Mouse (Mus musculus) skeletal muscle tissue, adult 2 months (tissue): ENCODE measurements around the gene Brpf1.
A peak's percentile ranks its signal among the peaks of the same experiment; 100 is the strongest.
"Not testable (repeated sequence)": the region's sequence is repeated elsewhere in the genome, so short reads cannot be mapped to it uniquely, and the experiment has no call there.

Experiments
- DNase-seq: peaks from one replicate; pipeline ENCODE4 v3.0.0-alpha.2; 2012; ENCODE audit warnings: low read depth, low spot score

Brpf1 gene

DNA sequence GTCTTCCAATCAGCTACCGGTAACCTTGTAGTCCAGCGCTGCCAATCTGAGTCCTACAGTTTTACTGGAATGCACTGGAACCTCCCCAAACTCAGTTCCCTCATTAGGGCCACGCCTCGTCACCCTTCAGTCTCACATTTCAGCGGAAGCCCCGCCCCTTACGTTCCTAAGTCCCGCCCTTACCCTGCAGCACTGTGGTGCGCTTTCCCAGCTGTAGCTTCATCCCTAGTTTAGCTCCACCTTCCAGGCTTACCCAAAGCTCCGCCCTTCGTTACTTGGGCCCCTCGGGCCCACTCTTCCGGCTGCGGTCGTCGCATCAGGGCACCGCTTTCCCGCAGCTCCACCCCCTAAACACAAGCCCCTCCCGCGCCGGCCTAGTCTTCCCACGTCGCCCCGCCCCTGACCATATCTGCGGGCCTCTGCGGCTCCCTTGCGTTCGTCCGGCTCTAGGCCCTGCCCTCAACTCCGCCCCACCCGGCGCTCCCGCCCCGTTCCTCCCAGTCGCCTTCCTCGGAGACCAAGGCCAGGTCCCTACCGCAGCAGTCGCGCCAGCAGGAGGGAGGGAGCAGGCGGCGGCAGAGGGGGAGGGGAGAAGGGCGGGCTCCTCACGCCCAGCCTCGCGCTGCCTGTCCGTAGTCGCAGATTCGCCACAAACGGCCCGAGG, 483 bp upstream of the Brpf1 start:
- DNase-seq = peak; percentile 99

DNA sequence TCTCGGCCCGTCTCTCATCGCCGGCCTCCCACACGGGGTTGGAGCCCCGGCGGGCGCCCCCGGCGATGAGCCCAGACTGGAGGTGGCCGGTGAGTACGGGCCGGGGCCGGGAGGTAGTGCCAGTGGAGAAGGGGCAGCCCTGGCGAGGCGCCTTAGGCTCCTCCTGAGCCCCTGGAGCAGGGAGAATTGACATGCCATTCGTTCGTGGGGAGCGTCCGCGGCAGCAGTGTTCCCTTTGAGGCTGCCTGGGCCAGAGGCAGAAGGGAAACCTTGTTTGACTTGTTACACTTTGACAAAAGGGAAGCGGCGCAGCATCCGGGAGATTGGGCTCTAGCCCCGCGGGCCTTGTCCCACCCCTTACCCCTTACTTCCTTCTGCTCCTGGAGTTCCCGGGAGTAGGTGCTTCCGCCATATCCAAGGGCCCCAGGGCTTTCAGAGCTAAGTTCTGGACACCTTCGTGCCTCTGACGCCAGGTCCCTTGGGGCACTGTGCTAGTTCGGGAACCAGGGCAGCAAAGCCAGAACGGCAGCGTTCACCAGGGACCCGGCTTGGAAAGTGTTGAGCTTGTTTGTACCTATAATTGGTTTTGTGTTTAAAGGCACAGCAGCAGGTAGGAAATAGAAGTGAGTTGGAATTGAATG, 664 bp downstream of the Brpf1 start:
- DNase-seq = peak; percentile 31

GRCm38 (mm10) chr6:113308141-113308540, 1.2 kb downstream of the Brpf1 start:
- DNase-seq = no peak

DNA sequence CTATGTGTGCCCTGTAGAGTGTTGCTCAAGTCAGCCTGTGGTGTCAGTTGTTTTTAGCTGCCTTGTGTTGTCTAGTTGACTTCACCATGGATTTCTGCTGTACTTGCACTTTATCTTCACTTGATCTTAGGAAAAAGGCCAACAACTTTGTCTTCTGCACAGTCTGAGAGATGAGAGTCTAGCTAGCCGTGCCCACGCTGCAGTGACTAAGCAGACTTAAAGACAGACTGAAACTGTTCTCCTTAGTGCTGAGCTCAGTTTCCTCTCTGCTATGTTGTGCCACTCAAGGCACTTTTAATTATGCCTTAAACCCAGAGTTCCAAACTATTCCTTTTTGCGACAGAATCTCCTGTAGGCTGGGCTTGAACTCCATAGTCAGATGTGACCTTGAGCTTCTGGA, 9.0 kb downstream of the Brpf1 start:
- DNase-seq = no peak

DNA sequence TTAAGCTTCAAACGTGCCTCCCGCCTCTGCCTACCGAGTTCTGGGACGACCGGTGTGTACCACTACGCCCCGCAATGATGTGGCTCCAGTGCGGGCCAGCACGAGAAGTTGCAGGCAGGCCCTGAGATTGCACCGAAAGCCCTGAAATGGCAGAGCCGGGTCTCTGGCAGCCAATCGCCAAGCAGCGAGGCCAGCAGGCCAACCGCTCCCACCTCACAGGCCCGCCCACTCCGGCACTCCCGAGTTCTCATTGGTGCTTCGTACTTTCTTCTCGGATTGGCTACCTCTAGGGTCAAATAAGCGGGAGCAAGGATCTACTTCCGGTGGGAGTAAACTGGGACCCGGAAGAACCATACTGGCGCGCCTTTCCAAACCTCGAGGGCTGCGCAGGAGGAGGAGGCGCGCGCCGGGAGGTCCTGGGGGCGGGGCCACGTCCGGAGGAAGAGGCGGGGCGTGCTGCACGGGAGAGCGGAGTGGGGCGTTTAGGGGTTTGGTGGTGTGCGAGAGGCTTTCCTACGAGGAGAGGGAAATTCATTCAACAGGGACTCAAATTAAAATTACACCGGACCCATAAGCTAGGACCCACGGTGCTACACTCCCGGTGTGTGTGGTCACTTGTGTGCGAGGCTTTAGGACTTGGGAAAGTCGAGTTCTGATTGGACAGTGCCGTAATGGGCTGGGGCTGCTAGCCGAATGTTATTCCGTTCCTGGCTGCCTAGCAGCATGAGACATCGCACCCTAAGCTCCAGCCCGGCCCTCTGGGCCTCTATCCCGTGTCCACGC, 19.8 kb downstream of the Brpf1 start, which contains the start of gene Ogg1:
Gene Ogg1, plus strand, starts transcription at position 440 of the 783 bp plus-strand sequence.
- peak; percentile 99 for DNase-seq

DNA sequence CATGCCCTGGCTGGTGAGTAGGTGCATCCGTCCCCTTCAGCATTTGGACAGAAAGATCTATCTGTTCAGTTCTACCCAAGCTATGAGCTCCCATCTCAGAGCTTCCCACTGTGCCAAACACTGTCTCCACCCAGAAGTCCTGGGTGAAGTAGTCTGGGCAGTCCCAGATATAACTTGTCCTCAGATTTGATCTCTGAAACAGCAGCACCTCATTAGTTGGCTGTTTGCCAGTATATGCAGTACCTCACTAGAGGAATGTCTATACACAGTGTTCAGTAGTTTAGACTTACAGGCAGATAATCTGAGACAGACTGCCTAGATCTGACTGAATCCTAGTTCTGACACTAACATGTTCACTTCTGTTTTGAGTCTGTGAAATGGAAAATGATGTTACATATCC, 22.5 kb downstream of the Brpf1 start:
- no peak for DNase-seq

DNA sequence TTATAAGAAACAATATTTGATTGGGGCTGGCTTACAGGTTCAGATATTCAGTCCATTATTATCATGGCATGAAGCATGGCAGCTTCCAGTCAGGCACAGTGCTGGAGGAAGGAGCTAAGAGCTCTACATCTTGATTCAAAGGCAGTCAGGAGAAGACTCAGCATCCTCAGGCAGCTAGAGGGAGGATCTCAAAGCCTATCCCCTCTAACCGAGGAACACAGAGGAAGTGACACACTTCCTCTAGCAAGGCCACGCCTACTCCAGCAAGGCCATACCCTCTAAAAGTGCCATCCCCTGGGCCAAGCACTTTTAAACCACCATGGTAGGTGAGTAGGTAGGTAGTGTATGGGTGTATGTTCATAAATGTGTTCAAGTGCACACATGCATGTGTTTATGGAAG, 23.6 kb downstream of the Brpf1 start:
- DNase-seq = no peak

- DNase-seq = no peak
These were observed 24.8 kb downstream of the Brpf1 start for GRCm38 (mm10) chr6:113331721-113332120.

DNA sequence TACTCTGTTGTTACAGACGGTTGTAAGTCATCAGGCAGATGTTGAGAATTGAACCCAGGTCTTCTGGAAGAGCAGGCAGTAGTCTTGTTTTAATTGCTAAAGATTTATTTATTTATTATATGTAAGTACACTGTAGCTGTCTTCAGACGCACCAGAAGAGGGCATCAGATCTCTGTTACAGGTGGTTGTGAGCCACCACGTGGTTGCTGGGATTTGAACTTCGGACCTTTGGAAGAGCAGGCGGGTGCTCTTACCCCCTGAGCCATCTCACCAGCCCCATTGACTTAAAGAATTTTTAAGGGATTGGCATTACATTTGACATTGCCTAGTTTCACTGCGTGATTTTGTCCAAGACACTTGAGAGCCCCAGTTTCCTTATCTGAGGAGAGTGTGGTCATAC, 25.8 kb downstream of the Brpf1 start:
- DNase-seq = not testable (repeated sequence)

DNA sequence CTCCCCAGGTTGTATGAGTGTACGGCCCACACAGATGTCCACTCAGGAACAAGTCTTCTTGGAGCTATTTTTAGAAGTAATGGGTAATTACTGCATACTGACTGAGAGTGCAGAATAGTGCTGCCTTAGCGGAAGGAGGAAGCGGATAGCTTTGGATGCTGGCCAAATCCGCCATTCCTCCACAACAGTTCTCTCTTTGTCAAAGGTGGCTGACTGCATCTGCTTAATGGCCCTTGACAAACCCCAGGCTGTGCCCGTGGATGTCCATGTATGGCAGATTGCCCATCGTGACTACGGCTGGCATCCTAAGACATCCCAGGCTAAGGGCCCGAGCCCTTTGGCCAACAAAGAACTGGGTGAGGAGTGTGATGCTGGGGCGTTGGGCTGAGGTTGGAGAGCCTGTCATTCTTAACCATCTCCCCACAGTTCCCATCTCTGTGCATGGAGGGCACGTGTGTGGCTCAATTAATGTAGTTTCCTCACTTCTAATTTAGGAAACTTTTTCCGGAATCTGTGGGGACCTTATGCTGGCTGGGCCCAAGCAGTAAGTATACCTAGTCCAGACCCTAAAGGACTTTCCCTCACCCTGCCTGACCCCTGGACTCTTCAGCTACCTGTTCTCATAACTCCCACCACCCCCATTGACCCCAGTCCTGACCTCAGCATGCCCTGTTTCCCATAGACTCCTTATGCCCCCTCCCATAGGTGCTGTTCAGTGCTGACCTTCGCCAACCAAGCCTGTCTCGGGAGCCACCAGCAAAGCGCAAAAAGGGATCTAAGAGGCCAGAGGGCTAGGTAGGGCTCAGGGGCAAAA, 26.4 kb downstream of the Brpf1 start:
- DNase-seq = no peak

GRCm38 (mm10) chr6:113334216-113334615, 27.3 kb downstream of the Brpf1 start:
- no peak for DNase-seq

GRCm38 (mm10) chr6:113336852-113337620, 30.1 kb downstream of the Brpf1 start:
- no peak for DNase-seq

- no peak for DNase-seq
These were observed 34.6 kb downstream of the Brpf1 start for GRCm38 (mm10) chr6:113341574-113341973.

GRCm38 (mm10) chr6:113342297-113342696, 35.4 kb downstream of the Brpf1 start:
- no peak for DNase-seq

DNA sequence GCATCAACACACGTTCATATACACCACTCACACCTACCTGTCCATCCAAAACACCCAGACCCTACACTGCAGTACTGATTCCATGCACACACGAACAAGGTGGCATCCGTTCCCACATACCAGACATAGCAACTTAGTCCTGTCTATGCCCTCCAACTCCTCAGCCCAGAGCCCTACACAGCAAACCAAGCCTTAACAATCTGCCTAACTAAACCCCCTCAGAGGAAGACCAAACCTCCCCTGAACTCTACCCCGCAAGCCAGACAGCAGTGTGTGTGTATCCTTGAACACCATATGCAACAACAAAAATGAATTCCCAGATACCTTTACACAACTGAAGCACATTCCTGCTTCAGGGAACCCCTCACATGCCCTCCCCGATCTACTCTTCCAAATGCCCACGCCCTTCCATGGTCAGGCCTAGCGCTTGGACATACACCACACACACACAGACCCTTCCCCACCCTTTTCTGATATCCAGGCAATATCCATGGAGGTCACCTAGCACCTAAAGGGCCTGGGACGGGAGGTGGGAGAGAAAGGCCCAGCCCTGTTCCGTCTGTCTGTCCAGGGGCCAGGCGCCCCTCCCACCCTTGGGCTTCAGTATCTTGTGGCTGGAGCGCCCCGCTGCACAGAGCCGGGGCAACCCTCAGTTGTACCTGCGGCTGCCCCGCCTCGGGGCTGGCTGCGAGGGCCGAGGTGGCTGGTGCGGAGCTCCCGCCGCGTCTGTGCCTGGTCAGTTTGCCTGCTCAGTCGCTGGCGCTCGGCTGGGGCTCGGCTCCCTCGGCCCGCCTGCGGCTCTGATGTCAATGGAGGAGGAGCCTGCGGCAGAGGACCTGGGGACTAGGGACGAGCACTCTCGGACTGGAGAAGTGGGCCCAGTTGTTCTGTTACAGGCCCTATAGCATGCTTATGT, 36.5 kb downstream of the Brpf1 start, which contains the start of gene Camk1:
Gene Camk1, minus strand, starts transcription at position 808 of the 916 bp plus-strand sequence.
- DNase-seq = peak; percentile 81

GRCm38 (mm10) chr6:113344321-113344720, 37.4 kb downstream of the Brpf1 start:
- peak; percentile 78 for DNase-seq

GRCm38 (mm10) chr6:113346897-113347296, 40.0 kb downstream of the Brpf1 start:
- DNase-seq = no peak

GRCm38 (mm10) chr6:113350538-113350937, 43.6 kb downstream of the Brpf1 start:
- no peak for DNase-seq

DNA sequence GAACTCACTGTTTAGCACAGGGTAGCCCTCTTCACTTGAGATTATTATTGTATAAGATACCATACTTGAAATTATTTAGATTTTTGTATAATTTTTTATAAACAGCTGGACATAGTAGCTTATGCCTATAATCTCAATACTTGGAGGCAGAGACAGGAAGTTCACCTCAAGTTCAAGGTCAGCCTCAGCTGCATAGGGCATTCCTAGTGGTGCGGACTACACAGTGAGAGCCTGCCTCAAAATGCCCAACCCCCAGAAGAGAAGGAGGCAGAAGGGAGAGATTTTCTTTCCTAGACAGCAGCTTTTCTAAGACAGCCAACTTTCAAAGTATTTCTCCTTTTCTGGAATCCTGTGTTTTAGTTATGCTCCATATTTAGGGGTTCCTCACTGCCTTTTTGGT, 44.2 kb downstream of the Brpf1 start:
- DNase-seq = no peak

DNA sequence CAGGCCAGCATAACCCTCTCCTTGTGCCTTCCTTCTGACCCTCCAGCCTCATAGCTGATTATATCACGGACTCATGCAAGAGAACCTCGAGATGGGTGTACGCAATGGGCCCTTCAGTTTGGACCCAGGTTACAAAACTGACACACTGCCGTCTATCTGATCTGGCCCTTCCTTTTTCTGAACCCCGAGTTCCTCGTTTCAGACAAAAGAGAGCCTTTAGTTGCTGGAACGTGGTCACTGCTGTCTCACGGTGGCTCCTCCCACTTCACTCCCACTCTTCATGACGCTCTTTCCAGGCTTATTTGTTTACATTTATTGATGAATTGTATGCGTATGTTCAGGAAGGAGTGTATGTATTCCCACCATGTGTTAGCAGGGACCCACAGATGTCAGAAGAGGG, 44.7 kb downstream of the Brpf1 start:
- no peak for DNase-seq
